Mouse (Mus musculus) bone marrow macrophage, adult 2 months (primary cell): Measurements from ENCODE around the gene Hist1h2ak.

ENCODE experiments used
- CTCF ChIP-seq: IDR thresholded peaks from 2 replicates; pipeline ENCODE4 v1.5.1; 2012; ENCODE audit warnings: low read depth, mild to moderate bottlenecking, low read length, moderate library complexity
- POLR2A ChIP-seq: IDR thresholded peaks from 2 replicates; pipeline ENCODE4 v1.6.1; 2012; ENCODE audit warnings: mild to moderate bottlenecking, low read depth, low read length, borderline replicate concordance

- no peak for TF ChIP-seq CTCF
- no peak for TF ChIP-seq POLR2A
Observed at GRCm38 (mm10) chr13:21784311-21784710, 30.7 kb upstream of the Hist1h2ak start.
